Mouse (Mus musculus) right cerebral cortex, postnatal 14 days (tissue): Measurements from ENCODE around the gene Dynlt1c.
"Not testable (repeated sequence)": the region's sequence is repeated elsewhere in the genome, so short reads cannot be mapped to it uniquely, and the experiment has no call there.

Source experiments
- DNase-seq: peaks from one replicate; pipeline ENCODE4 v3.0.0; 2022

Dynlt1c gene

DNA sequence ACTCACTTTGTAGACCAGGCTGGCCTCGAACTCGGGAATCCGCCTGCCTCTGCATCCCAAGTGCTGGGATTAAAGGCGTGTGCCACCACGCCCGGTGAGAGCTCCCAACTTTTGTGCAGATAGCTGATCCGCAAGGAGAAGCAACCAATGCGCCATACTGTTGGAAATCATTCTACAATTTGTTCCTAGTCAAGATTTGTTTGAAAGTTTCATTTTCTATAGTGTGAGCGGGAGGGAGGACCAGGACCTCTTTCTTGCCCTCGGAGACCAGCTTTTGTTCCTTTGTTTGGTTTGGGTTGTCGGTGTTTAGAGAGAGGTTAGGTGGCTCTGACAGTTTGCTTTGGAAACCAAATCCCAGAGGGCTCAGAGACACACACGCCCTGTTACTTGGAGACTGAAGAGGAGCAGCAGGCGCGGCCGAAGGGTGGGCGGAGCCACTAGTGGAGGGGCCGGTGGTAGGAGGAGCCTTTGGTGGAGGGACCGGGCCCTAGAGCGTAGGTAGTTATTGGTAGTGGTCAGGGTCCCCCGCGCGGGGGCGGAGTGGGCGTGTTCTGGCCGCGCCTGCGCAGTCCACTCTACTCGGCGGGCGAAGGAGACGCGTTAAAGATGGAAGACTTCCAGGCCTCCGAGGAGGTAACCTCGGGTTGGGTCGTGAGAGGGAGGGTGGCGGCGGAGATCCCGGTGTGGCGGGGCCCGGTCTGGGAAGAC is at the start of gene Dynlt1c:
Gene Dynlt1c (plus strand): TSS at position 468 of the 708 bp plus-strand sequence.
- DNase-seq, result peak; percentile 47

DNA sequence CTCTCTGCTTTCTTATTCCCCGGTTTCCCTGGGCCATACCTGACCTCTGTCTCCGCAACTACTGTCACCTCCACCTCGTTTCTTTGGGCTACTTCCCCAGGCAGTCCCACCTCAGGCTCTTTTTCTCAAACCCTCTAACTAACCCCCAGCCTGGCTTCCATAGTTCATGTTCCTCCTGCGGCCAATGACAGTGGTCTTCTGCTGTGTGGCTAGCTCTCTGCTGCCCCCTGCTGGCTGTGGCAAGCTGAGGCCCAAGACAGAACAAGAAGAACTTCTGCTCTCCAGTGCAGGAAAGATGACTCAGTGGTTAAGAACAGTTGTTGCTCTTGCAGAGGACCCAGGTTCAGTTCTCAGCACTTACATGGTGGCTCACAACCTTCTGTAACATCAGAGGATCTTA is 47.7 kb upstream of the Dynlt1c start:
- DNase-seq, result not testable (repeated sequence)

DNA sequence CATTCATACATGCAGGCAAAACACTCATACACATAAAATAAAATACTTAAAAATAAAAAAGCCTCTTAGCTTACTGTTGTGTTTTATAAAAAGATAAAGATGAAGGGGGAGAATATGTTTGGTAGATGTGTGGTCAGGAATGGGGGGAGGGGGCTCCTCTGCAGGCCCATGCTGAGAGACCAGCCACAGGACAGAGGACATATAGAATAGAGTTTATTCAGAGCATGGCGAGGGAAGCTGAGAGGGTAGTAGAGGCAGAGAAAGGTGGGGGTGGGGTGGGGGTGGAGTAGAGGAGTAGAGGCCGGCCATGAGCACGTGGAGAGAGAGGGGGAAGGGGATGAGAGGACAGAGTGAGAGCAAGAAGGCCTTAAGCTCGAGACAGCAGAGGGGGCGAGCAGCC is 47.2 kb upstream of the Dynlt1c start:
- DNase-seq, result not testable (repeated sequence)

DNA sequence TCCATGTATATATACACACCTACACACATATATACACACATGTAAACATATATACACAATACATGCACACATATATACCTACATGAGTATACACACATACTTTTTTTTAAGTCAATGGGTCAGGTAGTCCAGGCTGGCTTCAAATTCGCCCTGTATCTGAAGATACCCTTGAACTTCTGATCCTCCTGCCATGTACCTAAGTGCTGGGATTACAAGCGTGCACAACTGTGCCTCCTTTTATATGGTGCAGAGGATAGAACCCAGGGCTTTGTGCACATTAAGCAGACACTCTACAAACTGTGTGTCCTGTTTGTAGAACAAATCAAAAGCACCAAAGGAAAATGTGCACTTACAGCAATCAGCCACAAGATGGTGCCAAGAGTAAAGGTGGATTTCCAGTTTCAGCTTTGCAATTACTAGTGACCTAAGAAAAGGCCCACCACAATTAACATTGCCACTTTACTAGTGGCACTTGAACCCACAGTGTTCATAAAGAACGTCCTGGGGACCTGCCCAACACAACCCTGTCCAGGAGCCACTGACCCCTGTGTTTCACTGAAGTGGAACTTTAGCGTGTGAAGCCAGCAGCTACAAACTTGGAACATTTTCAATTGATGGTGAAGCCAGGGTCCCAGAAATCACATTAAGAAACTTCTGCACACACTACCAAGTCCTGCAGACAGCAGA is 41.9 kb upstream of the Dynlt1c start:
- DNase-seq, result not testable (repeated sequence)

DNA sequence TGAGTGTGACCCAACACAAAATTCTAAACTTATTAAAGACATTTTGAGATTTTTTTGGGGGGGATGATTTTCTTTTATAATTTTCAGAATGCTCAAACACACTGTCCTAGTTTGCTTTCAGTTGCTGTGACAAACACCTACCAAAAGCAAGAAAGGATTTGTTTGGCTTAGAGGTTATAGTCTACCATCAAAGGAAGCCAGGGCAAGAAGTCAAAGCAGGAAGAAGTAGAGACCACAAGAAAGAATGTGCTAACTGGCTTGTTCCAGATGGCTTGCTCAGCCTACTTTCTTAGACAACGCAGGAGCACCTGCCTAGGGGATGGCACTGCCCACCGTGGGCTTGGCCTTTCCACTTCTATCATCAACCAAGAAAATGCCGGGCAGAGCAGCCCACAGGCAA is 36.6 kb upstream of the Dynlt1c start:
- DNase-seq, result not testable (repeated sequence)

DNA sequence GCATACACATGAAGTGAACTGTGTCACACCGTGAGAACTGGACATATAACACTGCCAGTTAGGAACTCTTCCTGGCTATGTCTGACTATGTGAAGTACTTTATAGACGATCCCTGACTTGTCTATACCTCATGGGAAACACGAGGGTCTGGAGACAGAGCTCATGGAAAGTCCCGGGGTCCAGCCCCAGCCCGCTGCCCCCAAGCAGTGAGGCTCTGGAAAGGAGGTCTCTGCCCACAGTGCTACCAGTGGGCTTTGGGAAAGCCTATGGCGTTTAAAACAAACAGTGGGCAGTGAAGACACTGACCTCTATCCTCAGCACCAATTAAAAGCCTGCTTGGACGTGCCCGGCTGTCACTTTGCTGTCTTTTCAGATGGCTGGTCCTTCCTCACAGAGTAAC is 33.6 kb upstream of the Dynlt1c start:
- not testable (repeated sequence) for DNase-seq

DNA sequence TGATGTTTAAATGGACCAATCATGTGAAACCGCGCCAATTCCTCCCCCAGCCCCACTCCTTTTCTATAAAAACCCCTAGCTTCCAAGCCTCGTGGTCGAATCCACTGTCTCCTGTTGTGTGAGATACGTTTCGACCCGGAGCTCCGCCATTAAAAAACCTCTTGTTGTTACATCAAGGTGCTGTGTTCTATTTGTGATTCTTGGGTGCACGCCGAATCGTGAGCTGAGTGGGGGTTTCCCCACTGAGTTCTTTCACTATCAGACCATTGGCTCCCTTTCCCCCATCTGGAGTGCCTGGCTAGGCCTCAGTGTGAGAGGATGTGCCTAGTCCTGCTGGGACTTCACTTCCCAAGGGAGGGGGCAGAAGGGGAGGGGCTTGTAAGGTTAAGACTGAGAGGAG is 30.2 kb upstream of the Dynlt1c start:
- not testable (repeated sequence) for DNase-seq

DNA sequence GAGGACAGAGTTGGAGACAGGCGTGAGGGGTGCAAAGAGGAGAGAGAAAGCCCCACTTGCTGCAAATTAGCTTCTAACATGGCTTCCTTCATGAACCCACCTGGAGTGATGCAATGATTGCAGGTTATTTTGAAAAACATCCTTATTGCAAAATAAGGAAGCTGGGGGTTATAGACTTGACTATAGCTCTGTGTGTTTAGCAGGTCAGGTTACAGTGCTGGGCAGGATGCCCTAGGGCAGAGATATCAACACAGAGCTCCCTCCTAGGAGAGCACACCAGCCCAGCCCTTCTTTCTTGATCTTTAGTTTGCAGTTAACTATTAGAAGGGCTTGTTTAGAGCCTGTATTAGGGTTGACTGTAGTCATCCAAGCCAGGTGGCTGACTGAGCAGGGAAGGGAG is 29.3 kb upstream of the Dynlt1c start:
- not testable (repeated sequence) for DNase-seq

DNA sequence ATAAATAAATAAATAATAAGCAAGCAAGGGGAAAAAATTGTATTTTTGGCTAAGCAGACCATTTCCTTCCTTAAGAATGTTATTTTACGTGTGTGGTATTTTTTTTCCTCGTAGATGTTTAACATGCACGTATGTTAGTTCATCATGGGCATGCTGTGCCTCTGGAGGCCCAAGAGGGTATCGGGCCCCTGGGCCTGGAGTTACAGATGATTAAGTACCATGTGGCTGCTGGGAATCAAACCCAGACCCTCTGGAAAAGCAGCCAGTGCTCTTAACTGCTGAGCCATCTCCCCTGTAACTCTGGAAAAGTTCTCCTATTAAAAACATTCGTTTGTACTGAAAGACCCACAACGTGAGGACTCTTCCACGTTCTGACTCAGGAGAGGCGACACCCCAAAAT is 26.1 kb upstream of the Dynlt1c start:
- DNase-seq, result not testable (repeated sequence)

DNA sequence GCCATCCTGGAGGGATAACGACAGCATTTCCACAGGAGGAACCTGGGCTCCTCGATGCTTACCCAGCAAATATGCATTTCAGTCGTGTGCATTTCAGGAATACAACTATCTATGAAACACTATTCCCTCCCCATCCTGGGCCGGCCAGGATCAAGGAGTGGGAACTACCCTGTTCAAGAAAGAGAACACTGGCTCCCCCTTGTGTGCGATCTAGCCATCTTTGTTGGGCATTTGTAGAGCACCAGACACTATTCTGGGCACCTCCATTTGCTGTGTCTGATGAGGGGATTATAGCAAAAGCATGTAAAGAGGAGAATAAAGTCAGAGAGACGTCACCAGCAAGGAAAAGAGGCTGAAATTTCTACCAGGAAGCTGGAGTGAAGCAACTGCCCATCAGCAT is 12.8 kb upstream of the Dynlt1c start:
- DNase-seq, result not testable (repeated sequence)

DNA sequence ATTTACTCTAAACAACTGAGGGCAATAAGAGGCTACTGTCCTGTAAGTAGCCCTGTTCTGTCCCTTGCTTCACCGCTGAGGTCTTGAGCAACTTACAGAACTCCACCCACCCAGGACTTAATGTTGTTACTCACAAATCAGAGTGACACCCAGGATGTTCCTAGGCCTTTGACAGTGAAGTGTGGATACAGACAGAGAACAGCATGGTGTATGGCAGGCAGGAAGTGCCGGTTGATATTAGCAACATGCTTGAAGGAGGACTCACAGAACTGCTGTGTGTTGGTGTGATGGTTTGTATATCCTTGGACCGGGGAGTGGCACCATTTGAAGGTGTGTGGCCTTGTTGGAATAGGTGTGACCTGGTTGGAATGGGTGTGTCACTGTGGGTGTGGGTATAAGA is 9.4 kb upstream of the Dynlt1c start:
- DNase-seq, result not testable (repeated sequence)

DNA sequence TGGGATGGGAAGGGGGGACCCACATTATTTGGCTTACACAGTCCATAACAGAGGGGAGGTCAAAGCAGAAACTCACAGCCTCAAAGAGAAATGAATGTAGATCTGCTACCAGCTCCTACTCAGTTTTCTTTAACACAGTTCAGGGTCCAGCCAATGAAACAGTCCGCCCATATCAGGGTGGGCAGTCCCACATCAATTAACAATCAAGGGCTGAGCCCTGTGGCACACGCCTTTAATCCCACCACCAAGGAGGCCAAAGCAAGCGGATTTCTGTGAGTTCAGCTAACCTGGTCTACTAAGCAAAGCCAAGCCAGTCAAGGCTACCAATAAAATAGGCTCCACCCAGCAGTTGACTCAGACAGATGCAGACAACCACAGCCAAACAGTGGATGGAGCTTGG is 7.6 kb upstream of the Dynlt1c start:
- not testable (repeated sequence) for DNase-seq

DNA sequence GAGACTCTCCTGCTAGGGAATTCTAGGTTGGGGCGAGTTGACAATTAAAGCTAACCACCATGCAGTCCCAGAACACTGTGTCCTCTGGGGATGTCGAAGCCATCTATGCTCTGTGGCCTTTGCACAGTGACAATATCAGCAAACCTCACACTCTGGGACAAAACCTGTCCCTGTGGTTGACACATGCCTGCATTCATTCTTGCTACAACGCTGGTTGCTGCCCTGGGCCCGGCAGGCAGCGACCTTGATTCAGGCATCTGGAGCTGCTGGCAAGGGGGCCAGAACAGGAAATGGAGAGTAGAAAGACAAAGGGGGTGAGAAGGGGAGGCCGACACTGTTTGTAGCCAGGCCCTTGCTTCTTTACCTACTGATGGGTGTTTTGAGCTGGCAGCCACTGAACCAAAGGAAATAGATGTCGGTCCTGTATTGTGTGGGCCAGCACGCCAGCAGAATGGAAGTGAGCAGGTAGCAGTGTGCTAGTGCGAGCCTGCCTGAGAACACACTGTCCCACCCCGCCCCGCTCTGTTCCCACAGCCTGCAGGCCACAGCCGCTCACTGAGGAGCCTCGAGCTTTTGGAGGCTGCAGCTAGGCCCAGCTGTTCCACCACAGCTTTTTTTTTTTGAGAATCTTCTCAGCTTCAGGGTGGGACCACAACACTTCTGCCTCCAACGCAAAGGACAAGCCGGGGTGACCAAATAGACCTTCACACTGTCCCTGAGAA is 5.5 kb upstream of the Dynlt1c start:
- DNase-seq, result not testable (repeated sequence)

DNA sequence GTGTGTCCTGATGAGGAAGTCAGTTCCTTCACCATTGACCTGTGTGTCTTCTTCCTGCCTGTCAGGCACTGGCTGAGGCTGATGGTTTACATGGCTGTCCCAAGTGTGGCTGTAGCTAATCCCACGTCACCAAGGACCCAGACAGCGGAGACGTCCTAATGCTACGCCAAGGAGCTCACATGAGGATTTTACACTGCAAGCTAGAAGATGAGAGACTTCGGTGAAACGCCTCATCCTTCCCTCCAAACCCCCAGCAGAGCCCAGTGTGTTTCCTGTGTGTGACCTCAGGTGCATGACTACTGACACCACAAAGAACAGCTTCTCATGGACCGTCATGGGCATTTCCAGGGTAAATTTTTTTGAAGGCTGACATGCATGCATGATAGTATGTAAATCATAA is 3.1 kb upstream of the Dynlt1c start:
- not testable (repeated sequence) for DNase-seq

DNA sequence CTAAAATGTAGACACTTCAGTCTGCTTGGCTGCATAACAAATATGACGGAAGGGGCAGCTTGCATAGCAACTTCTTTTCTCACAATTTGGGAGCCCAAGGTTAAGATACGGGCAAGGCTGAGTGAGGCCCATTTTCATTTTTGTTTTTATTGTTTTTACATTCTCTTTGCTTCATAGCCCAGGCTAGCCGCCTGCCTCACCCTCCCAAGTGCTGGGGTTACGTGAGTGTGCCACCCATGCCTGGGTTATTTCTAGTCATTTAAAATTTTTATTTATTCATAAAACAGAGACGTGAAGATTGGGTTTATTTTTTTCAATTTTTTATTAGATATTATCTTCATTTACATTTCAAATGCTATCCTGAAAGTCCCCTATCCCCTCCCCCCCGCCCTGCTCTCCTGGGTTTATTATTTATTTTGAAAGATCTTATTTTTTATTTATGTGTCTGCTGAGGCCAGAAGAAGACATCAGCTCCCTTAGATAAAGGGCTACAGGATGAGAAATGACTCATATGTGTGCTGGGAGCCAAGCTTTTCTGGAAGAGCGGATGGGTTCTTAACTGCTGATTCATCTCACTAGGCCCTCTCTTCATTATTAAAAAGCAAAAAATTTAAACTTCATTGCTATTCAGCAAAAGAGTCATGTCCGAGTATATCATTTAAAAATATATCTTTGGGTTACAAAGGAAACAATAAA is 1.1 kb upstream of the Dynlt1c start:
- DNase-seq, result not testable (repeated sequence)

DNA sequence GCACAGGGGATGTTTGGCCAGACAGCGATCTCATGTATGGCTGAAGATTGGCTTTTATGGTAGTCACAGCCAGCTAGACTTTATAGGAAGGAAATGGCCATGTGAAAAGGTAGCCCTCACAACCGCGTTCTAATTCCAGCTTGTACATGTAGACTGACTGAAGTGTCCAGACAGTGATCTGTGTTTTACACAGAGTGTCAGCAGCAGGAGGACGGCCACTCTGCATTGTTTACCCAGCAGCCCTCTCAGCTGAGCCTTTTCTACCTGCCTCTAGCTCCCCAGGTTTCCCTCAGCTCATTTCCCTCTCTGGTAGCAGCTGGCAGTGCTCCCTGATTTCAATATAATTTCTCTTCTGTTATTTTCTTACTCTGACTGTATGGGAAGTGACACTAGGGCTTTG is 734 bp downstream of the Dynlt1c start:
- DNase-seq, result not testable (repeated sequence)

DNA sequence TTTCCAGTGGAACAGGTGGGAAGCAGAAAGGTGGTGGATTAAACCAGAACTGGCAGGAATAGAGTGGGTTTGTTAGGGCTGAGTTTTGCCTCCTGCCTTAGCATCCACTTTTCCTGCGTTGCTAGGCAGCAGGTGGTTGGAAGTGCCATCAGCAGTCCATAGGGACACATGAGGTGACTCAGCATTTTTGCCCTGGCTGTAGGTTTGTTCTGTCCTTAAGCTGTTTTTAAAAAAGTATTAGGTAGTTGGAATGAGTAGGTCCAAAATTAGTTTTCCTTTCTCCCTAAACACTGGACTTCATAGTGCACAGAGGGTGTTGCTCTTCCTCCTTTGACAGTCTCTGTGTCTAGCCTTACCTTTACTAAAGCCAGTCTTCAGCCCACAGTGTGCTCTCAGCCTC is 3.9 kb downstream of the Dynlt1c start:
- DNase-seq, result not testable (repeated sequence)

DNA sequence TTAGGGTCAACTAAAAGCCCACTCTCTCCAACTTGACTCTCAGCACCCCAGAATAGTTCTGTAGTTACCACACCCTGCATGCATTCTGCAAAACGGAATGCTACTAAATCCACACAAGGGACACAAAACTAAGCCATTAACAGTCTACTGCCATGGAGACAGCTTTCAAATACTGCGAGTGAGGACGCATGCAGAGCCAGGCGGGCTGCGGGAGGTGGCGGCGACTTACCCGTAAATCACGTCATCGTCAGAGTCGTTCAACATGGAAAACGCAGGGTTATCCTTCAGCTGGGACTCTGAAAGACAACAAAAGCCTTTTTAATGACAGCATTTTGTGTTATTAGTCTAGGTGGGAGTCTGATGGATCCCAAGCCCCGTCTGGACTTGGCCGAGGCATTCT is 12.1 kb downstream of the Dynlt1c start:
- not testable (repeated sequence) for DNase-seq

DNA sequence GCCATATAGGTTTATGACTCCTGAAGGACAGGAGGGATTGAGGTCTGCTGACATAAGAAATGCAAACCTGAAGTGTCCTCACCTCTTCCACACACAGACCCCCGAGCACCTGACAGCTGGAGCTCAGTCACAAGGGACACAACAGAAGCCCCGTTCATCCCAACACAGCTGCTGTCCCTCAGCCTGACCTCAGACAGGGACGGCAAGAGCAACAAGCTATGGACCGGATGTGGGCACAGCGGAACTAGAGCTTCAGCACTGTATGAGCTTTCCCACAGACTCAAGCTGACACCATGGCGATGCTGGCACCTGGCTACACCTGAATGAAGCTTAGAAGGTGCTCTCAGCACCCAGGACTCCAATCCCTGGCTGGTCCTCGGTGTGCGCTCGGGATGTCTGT is 12.8 kb downstream of the Dynlt1c start:
- DNase-seq, result not testable (repeated sequence)

DNA sequence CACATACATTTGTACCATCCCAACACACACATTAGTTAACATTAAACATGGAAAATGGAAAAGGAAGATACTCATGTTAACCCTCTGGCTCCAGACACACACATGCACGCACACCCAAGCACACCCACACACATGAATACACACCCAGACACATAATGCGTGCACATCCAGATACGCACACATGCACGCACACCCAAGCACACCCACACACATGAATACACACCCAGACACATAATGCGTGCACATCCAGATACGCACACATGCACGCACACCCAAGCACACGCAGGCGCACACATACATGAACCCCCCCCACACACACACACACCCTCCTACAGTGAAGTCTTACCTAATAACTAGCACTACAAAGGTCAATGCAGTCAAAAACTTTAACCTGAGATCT is 15.3 kb downstream of the Dynlt1c start:
- DNase-seq, result not testable (repeated sequence)

DNA sequence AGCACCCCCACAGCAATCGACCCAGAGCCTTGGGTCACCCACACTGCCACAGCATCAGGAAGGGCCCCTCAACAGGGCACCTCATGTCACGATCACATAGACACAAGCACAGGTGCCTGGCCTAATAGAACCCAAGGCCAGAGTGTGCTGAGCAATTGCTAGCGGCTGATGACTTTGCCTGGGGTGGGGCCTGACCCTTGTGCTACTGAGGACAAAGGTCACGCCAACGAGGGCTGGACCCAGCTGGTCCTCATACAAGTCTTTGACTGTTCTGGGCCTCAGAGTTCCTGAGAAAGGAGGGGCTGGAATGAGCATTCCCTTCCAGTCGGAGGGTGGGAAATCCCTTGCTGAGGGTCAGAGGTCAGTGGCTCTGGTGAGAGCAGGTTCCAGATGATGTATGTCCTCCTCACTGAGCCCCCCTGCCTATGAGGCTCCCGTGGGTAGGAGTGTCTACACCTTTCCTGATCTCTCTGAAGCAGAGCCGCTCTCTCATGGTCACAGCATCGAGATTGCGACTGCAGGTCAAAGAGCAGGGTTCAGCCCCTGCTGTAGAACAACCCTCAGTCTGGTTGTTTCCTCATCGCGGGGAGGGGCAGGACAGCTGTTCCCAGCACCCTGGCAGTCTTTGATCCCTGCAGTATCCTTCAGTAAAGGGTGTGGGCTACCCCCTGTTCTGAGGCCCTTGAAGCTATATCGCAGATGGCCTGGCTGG is 16.4 kb downstream of the Dynlt1c start:
- DNase-seq, result not testable (repeated sequence)

DNA sequence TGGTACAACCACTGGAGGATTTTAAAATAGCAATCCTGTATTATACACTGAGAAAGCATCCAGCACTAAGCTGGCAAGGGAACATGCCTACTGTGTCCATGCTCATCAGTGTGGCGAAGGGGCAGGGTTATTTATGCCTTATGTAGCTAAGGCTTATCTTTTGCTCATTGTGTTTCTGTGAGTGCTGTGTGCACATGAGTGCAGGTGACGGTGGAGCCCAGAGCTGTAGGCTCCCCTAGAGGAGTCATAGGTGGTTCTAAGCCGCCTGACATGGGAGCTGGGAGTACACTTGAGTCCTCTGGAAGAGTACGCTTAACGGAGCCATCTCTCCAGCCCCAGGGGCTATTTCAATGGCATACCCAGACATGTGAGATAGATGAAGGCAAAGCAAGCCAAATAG is 17.8 kb downstream of the Dynlt1c start:
- not testable (repeated sequence) for DNase-seq
